Mouse (Mus musculus) stomach, embryonic 16.5 days (tissue): ENCODE measurements around the gene Catspere2. TPM values are rescaled to one million over a fixed set of nuclear protein-coding genes. Genes with fewer than 3 reads are reported as not detected.
"Not testable (repeated sequence)": the region's sequence is repeated elsewhere in the genome, so short reads cannot be mapped to it uniquely, and the experiment has no call there.

ENCODE experiments used
- ATAC-seq: fragments of 200-750 bp; cut with Nextera tagmentation; 2 replicates; pipeline ENCODE4 v1.8.0; 2017; ENCODE audit warnings: moderate number of reproducible peaks, moderate TSS enrichment; ENCODE audit not compliant: insufficient read depth, low FRiP score
- H3K27ac ChIP-seq: fragments of 300-500 bp; sonication (generic); 2 replicates; pipeline ENCODE4 v1.5.1; 2014; ENCODE audit warnings: low read length
- H3K27me3 ChIP-seq: fragments of 300-500 bp; sonication (generic); 2 replicates; pipeline ENCODE4 v1.6.1; 2014; ENCODE audit warnings: low read length, control low read depth, mixed read lengths; ENCODE audit not compliant: control insufficient read depth, insufficient read depth
- H3K36me3 ChIP-seq: fragments of 300-500 bp; sonication (generic); 2 replicates; pipeline ENCODE4 v1.6.1; 2014; ENCODE audit warnings: low read length; ENCODE audit not compliant: control insufficient read depth, insufficient read depth
- H3K4me1 ChIP-seq: fragments of 300-500 bp; sonication (generic); 2 replicates; pipeline ENCODE4 v1.6.1; 2014; ENCODE audit warnings: low read length, control low read depth, mixed read lengths; ENCODE audit not compliant: control insufficient read depth, insufficient read depth
- H3K4me2 ChIP-seq: fragments of 300-500 bp; sonication (generic); 2 replicates; pipeline ENCODE4 v1.6.1; 2014; ENCODE audit warnings: low read depth, low read length, mixed read lengths
- H3K4me3 ChIP-seq: fragments of 300-500 bp; sonication (generic); replicated peaks from 2 replicates; pipeline ENCODE4 v1.5.1; 2014; ENCODE audit warnings: mild to moderate bottlenecking, low read length
- H3K9ac ChIP-seq: fragments of 300-500 bp; sonication (generic); 2 replicates; pipeline ENCODE4 v1.6.1; 2014; ENCODE audit warnings: low read length
- H3K9me3 ChIP-seq: fragments of 300-500 bp; sonication (generic); replicated peaks from 2 replicates; pipeline ENCODE4 v1.6.1; 2016; ENCODE audit warnings: low read length, control low read depth; ENCODE audit not compliant: control insufficient read depth
- WGBS: fragments of 180-500 bp; shearing (Covaris S2); extraction: QIAGEN DNeasy Blood & Tissue Kit; methylation state at CpG from one replicate; pipeline ENCODE4 v1.1.7; 2014; 5-methylcytosine and 5-hydroxymethylcytosine counted together
- polyA plus RNA-seq: library from polyadenylated mRNA; unstranded; fragments of >200 nt; fragmentation: Nextera tagmentation; extraction: Ambion mirVana; gene quantifications from 2 replicates; pipeline ENCODE4 v1.2.1, GENCODE M21; 2015

Gene Catspere2
- polyA plus RNA-seq, 1 experiment from 2014 or later = 0.25 TPM

GRCm38 (mm10) chr1:178122236-178122635 is 139.0 kb downstream of the Catspere2 start:
- 32% methylated on average over 2 of the region's 2 CpGs for WGBS
- H3K9ac ChIP-seq, H3K4me3 ChIP-seq, H3K27ac ChIP-seq, H3K36me3 ChIP-seq, H3K4me1 ChIP-seq, H3K4me2 ChIP-seq, H3K9me3 ChIP-seq, H3K27me3 ChIP-seq: not testable (repeated sequence)
- peak; percentile 68 for ATAC-seq

GRCm38 (mm10) chr1:178134288-178134687 is 151.1 kb downstream of the Catspere2 start:
- Histone ChIP-seq H3K9ac (no peak overlapping the region), H3K4me3 (no peak overlapping the region), H3K27me3 (no peaks in the 10 kb centered on the region), H3K9me3 (no peaks in the 10 kb centered on the region), H3K36me3 (no peaks in the 10 kb centered on the region), H3K4me2 (no peak overlapping the region), H3K4me1 (no peaks in the 10 kb centered on the region), H3K27ac (no peak overlapping the region)
- 92% methylated on average over 12 of the region's 12 CpGs for WGBS
- ATAC-seq = no peak

- ATAC-seq = peak; percentile 44; the same call in 1 of the 2 replicates
- H3K27ac ChIP-seq, H3K4me3 ChIP-seq, H3K9me3 ChIP-seq, H3K4me2 ChIP-seq, H3K4me1 ChIP-seq, H3K9ac ChIP-seq, H3K27me3 ChIP-seq, H3K36me3 ChIP-seq: not testable (repeated sequence)
- 0% methylated on average over 2 of the region's 2 CpGs for WGBS
These were observed 163.3 kb downstream of the Catspere2 start for GRCm38 (mm10) chr1:178146513-178146912.

- H3K36me3 ChIP-seq, H3K9ac ChIP-seq, H3K27ac ChIP-seq, H3K4me3 ChIP-seq, H3K4me1 ChIP-seq, H3K9me3 ChIP-seq, H3K27me3 ChIP-seq, H3K4me2 ChIP-seq: not testable (repeated sequence)
- peak; percentile 29; the same call in 1 of the 2 replicates for ATAC-seq
- WGBS = 51% methylated on average over 3 of the region's 4 CpGs
These were observed 163.7 kb downstream of the Catspere2 start for GRCm38 (mm10) chr1:178146915-178147314.

GRCm38 (mm10) chr1:178182251-178182650 is 199.0 kb downstream of the Catspere2 start:
- Histone ChIP-seq H3K4me1 (no peaks in the 10 kb centered on the region), H3K27me3 (no peaks in the 10 kb centered on the region), H3K4me2 (no peak overlapping the region), H3K9me3 (no peaks in the 10 kb centered on the region), H3K27ac (no peak overlapping the region), H3K9ac (no peak overlapping the region), H3K4me3 (no peak overlapping the region), H3K36me3 (no peaks in the 10 kb centered on the region)
- no peak for ATAC-seq
- 89% methylated on average over 2 of the region's 2 CpGs for WGBS

- Histone ChIP-seq H3K9me3 (no peaks in the 10 kb centered on the region), H3K4me1 (peaks cover 3% of the 10 kb centered on the region; the same call in 1 of the 2 replicates), H3K9ac (no peak overlapping the region), H3K27ac (no peak overlapping the region), H3K4me3 (no peak overlapping the region), H3K36me3 (no peaks in the 10 kb centered on the region), H3K4me2 (no peak overlapping the region), H3K27me3 (no peaks in the 10 kb centered on the region)
- no peak for ATAC-seq
These were observed 202.4 kb downstream of the Catspere2 start for GRCm38 (mm10) chr1:178185591-178185990.

GRCm38 (mm10) chr1:178187216-178187791 is 204.1 kb downstream of the Catspere2 start, which contains the start of gene Desi2:
Gene Desi2, plus strand, starts transcription at chr1:178187417.
- Histone ChIP-seq H3K27ac (peak within 1 kb of the TSS; percentile 55; the same call in 1 of the 2 replicates), H3K4me3 (peak within 1 kb of the TSS; percentile 68), H3K9ac (peak within 1 kb of the TSS; percentile 74), H3K4me2 (peak within 1 kb of the TSS; percentile 82)
- not testable (repeated sequence) for H3K4me1 ChIP-seq, H3K27me3 ChIP-seq, H3K9me3 ChIP-seq, H3K36me3 ChIP-seq
- ATAC-seq = peak; percentile 99
- WGBS = under 1% methylated on average over 35 of the region's 37 CpGs

GRCm38 (mm10) chr1:178187810-178188209 is 204.6 kb downstream of the Catspere2 start:
- H3K4me3 ChIP-seq = peak overlapping the region; percentile 68
- 0% methylated on average over 27 of the region's 38 CpGs for WGBS
- not testable (repeated sequence) for H3K27me3 ChIP-seq, H3K4me1 ChIP-seq, H3K36me3 ChIP-seq, H3K9me3 ChIP-seq
- peak overlapping the region; percentile 27; the same call in 1 of the 2 replicates for H3K4me2 ChIP-seq
- peak; percentile 65 for ATAC-seq
- peak overlapping the region; percentile 74 for H3K9ac ChIP-seq
- peak overlapping the region; percentile 38; the same call in 1 of the 2 replicates for H3K27ac ChIP-seq

- ATAC-seq = no peak
- Histone ChIP-seq H3K4me1 (peaks cover 3% of the 10 kb centered on the region; the same call in 1 of the 2 replicates), H3K9me3 (no peaks in the 10 kb centered on the region), H3K4me3 (peak overlapping the region; percentile 46), H3K27me3 (no peaks in the 10 kb centered on the region), H3K4me2 (peak overlapping the region; percentile 82), H3K36me3 (no peaks in the 10 kb centered on the region), H3K9ac (peak overlapping the region; percentile 49; the same call in 1 of the 2 replicates), H3K27ac (no peak overlapping the region)
- WGBS = 6% methylated on average over 12 of the region's 13 CpGs
These were observed 205.2 kb downstream of the Catspere2 start for GRCm38 (mm10) chr1:178188386-178188785.
